Mouse (Mus musculus) forebrain, embryonic 10.5 days (tissue): Measurements from ENCODE around the gene Jhy. TPM values are rescaled to one million over a fixed set of nuclear protein-coding genes. Genes with fewer than 3 reads are reported as not detected.

Source experiments
- DNase-seq: peaks from one replicate; pipeline ENCODE4 v3.0.0-alpha.2; 2017; ENCODE audit warnings: low spot score; ENCODE audit errors: extremely low spot score
- H3K27ac ChIP-seq: fragments of 300-500 bp; sonication (generic); 2 replicates; pipeline ENCODE4 v1.5.1; 2016; ENCODE audit warnings: mild to moderate bottlenecking
- H3K27me3 ChIP-seq: fragments of 300-500 bp; sonication (generic); 2 replicates; pipeline ENCODE4 v1.6.1; 2016; ENCODE audit warnings: mild to moderate bottlenecking; ENCODE audit not compliant: poor library complexity, severe bottlenecking
- H3K36me3 ChIP-seq: fragments of 300-500 bp; sonication (generic); replicated peaks from 2 replicates; pipeline ENCODE4 v1.6.1; 2016; ENCODE audit warnings: mild to moderate bottlenecking, moderate library complexity
- H3K4me1 ChIP-seq: fragments of 300-500 bp; sonication (generic); 2 replicates; pipeline ENCODE4 v1.6.1; 2016
- H3K4me3 ChIP-seq: fragments of 300-500 bp; sonication (generic); 2 replicates; pipeline ENCODE4 v1.5.1; 2016; ENCODE audit warnings: mild to moderate bottlenecking, moderate library complexity
- H3K9me3 ChIP-seq: fragments of 300-500 bp; sonication (generic); 2 replicates; pipeline ENCODE4 v1.6.1; 2016; ENCODE audit warnings: mild to moderate bottlenecking, moderate library complexity
- WGBS: fragments of 180-500 bp; shearing (Covaris S2); methylation state at CpG from one replicate; pipeline ENCODE4 v1.1.7; 2016; 5-methylcytosine and 5-hydroxymethylcytosine counted together
- polyA plus RNA-seq: library from polyadenylated mRNA; unstranded; fragments of >200 nt; fragmentation: Nextera tagmentation; extraction: Ambion mirVana; gene quantifications from 2 replicates; pipeline ENCODE4 v1.2.1, GENCODE M21; 2016

Gene Jhy
- polyA plus RNA-seq, 1 experiment from 2014 or later: 0.26 TPM

DNA sequence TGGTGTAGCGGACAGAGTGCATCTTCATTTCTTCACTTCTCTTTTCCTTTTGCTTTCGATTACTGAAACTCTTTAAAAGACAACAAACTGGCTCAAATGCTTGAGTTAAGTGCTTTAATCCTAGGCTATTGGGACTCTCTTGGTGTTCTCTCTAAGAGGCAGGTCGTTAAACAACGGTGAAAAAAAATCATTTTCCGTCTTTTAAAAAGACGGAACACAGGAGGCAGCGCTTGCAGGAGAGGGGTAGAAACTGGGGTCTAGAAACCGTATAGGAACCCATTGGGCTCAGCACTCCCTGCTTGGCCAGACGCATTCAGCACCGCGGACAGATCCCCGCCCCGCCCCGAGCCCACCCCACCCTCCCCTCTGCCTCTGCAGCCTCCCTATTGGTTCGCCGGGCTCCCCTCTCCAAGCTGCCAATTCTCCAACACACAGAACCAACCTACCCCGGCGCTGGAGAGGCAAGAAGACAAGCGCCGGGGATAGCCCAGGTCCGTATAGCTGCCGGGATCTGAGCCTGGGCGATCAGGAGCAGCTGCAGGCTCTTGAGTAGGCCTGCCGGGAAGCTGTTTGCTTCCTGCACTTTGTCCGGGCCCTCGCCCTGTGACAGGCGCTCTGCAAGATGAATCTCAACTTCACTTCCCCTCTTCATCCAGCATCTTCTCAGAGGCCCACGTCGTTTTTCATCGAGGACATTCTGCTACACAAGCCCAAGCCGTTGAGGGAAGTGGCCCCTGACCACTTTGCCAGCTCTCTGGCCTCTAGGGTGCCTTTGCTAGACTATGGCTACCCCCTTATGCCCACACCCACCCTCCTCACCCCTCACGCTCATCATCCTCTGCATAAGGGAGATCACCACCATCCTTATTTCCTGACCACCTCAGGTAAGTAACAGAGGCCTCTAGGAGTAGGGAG, 90.1 kb downstream of the Jhy start, which contains the start of gene Bsx:
Gene Bsx (plus strand): TSS at position 572 of the 915 bp plus-strand sequence.
- Histone ChIP-seq H3K27ac (no peak within 1 kb of the TSS), H3K36me3 (no peaks in the 10 kb centered on the region), H3K4me3 (peak within 1 kb of the TSS; percentile 32), H3K9me3 (no peaks in the 10 kb centered on the region), H3K4me1 (peaks cover 37% of the 10 kb centered on the region), H3K27me3 (peaks cover 99% of the 10 kb centered on the region)
- 3% methylated on average over 32 of the region's 32 CpGs for WGBS
- DNase-seq: peak; percentile 89

DNA sequence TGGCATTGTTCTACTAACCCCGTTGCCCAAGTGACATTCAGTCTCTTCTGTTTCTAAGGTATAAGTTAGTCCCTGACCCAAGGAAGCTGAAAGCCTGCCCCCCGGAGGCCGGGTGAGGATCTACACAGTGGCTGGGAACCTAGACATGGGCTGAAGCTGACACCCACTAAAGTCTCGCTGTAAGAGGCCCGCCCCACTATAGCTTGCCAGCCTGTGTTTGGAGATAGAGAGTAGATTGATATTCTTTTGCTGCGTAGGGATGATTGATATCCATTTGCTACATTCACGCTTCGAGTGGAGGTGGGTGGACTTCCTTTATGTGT, 91.8 kb downstream of the Jhy start:
- Histone ChIP-seq H3K36me3 (no peaks in the 10 kb centered on the region), H3K9me3 (no peaks in the 10 kb centered on the region), H3K27ac (no peak overlapping the region), H3K27me3 (peaks cover 98% of the 10 kb centered on the region), H3K4me3 (peak overlapping the region; percentile 41), H3K4me1 (peaks cover 21% of the 10 kb centered on the region)
- 4% methylated on average over 8 of the region's 8 CpGs for WGBS
- peak; percentile 40 for DNase-seq

DNA sequence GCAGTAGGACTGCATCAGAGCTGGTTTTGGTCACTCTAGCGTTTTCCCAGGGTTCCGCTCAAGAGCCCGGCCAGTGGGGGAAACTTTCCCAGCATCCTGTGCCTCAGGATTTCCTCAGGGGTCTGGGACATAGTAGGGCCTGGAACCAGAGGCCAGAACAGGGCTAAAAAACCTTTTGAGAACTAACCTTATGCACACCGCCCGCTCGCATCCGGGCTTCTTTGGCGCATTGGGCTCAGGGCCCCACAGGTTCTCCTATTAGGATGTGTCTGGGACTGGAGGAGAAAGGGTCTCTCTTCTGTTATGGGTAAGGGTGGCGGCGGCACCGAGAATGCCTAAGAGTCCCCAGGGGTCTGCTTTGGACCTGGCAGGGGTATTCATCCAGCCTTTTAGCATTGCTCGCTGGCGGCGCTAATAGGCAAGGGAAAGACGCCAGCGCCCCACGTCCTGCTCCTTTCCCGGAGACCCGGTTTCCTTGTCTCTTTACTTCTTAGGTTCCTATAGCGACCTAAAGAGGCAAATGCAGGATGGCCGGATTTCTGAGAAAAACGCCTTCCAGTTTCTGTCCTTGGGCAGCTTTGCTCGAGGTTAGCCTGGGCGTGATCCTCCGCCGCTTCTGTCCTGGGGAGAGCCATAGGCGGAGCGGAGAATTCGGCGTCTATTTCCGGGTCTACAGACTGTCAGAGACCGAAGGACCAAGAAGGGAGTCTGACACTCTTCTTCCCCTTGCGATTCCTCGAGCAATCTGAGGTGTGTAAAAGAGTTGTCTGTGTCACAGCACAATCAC, 92.4 kb downstream of the Jhy start:
- H3K9me3 ChIP-seq: no peaks in the 10 kb centered on the region
- peak; percentile 55 for DNase-seq
- WGBS: under 1% methylated on average over 34 of the region's 34 CpGs

GRCm38 (mm10) chr9:40870331-40870730, 93.6 kb downstream of the Jhy start:
- Histone ChIP-seq H3K4me3 (no peak overlapping the region), H3K27ac (no peak overlapping the region), H3K9me3 (no peaks in the 10 kb centered on the region), H3K36me3 (no peaks in the 10 kb centered on the region), H3K4me1 (peaks cover 21% of the 10 kb centered on the region), H3K27me3 (peaks cover 89% of the 10 kb centered on the region)
- WGBS: 81% methylated on average over 5 of the region's 5 CpGs
- no peak for DNase-seq

More for the DNA sequence above, 92.4 kb downstream of the Jhy start:
- peaks cover 94% of the 10 kb centered on the region for H3K27me3 ChIP-seq
- no peaks in the 10 kb centered on the region for H3K36me3 ChIP-seq
- H3K4me1 ChIP-seq: peaks cover 21% of the 10 kb centered on the region
- peak overlapping the region; percentile 41 for H3K4me3 ChIP-seq
- H3K27ac ChIP-seq: no peak overlapping the region

DNA sequence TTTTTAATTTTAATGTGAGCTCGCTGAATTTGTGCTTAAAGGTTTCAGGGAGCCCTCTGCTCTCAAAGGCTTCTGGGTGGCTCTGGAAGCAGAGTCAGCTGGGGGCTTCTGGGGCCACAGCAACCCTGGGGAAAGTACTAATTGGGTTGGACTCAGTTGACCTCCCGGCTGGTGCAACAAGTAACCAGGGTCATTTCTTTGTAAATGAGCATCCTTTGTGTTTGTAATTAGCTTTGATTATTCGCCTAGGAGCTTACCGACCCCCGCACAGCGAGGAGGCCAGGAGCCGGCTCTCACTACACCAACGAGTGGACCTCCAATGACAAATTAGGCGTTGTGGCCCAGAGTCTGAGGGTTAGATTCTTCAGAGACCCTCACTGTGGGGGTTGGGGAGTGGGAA, 104.7 kb downstream of the Jhy start:
- no peak overlapping the region for H3K27ac ChIP-seq
- WGBS: under 1% methylated on average over 9 of the region's 9 CpGs
- H3K9me3 ChIP-seq: no peaks in the 10 kb centered on the region
- peaks cover 99% of the 10 kb centered on the region for H3K27me3 ChIP-seq
- H3K36me3 ChIP-seq: no peaks in the 10 kb centered on the region
- H3K4me1 ChIP-seq: peaks cover 17% of the 10 kb centered on the region
- H3K4me3 ChIP-seq: peak overlapping the region; percentile 44
- DNase-seq: peak; percentile 45

DNA sequence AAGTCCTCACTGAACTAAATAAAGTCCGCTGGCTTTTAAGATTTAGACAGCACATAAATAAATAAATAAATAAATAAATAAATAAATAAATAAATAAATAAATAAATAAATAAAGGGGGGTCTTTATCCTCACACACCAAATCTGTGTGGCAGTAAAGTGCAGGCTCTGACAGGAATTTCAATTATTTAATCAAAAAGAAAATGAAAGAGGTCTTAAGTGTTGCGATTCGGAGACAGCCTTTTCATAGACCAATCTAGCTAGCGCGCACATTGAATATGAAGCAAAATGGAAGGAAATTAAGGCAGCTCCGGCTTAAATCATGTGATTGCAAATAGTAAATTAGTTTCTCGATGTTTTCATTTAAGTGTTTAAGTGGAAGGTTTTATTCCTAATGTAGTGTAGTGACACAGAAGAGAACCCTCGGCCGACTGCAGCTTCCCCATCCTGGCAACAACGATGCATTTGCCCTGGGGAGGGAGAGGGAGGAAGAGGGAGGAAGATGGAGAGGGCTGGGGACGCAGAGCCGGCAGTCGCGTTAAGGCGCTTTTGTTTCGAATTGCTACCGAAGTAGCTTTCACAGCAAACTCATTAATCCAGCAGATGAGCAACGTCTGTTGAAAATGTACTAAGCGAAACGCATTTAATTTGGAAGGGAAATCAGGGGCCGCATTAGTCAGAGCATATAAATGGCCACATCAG, 105.3 kb downstream of the Jhy start:
- H3K4me3 ChIP-seq: peak overlapping the region; percentile 44
- no peaks in the 10 kb centered on the region for H3K9me3 ChIP-seq
- 5% methylated on average over 21 of the region's 21 CpGs for WGBS
- no peak overlapping the region for H3K27ac ChIP-seq
- H3K4me1 ChIP-seq: peaks cover 17% of the 10 kb centered on the region
- peaks cover 99% of the 10 kb centered on the region for H3K27me3 ChIP-seq
- peak; percentile 33 for DNase-seq
- H3K36me3 ChIP-seq: no peaks in the 10 kb centered on the region

DNA sequence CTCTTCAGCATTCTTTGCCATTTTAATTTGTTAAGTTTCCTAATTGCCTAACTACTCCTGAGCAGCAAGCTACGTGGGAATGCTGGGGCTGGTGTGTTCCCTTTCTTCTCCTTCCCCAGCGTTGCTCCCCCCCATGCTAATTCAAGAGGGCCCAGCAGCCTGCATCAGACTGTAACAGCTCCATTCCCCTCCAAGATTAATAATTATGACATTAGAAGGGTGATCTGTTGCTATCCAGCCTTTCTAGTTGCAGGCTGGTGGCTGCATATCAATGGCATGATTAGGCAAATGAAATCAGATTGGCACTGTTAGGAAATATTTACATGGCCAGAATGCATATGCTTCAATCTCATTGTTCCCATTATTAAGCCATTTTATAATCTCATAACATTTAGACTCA, 112.4 kb downstream of the Jhy start:
- Histone ChIP-seq H3K27ac (no peak overlapping the region), H3K36me3 (no peaks in the 10 kb centered on the region), H3K4me1 (peaks cover 13% of the 10 kb centered on the region), H3K27me3 (peaks cover 89% of the 10 kb centered on the region), H3K9me3 (no peaks in the 10 kb centered on the region), H3K4me3 (no peak overlapping the region)
- WGBS: 41% methylated on average over 2 of the region's 2 CpGs
- DNase-seq: no peak

Other genes with a start within 250 kb of the Jhy start
- gene Hspa8, start 163.1 kb downstream of the Jhy start, polyA plus RNA-seq: 3,411 and 3,929 TPM in 2 replicates
- 0.10 and 0.27 TPM in 2 replicates for gene Bsx, start 90.0 kb downstream of the Jhy start, polyA plus RNA-seq
- 0.10 TPM in 1 of 2 replicates, not detected in the other for gene Crtam, start 40.5 kb upstream of the Jhy start, polyA plus RNA-seq
- 3.8 and 4.1 TPM in 2 replicates for gene Ubash3b, start 197.6 kb upstream of the Jhy start, polyA plus RNA-seq